Mouse (Mus musculus) gastrocnemius, adult 18-20 months (tissue): ENCODE measurements around the gene Cept1. TPM values are rescaled to one million over a fixed set of nuclear protein-coding genes. Genes with fewer than 3 reads are reported as not detected.

ENCODE experiments used
- total RNA-seq, 2 experiments: library from RNA; stranded (reverse); gene quantifications; 2 replicates each; pipeline ENCODE4 v1.2.3; 2021

The Cept1 gene
- total RNA-seq, 2 experiments from 2014 or later, result 27.6 to 30.8 TPM

Other genes starting within 250 kb of the Cept1 start
- gene Chil6, start 141.6 kb downstream of the Cept1 start, total RNA-seq, result not detected
- under 1 TPM; 0.07 to 0.24 TPM for gene Dennd2d, start 65.4 kb downstream of the Cept1 start, total RNA-seq
- gene Dram2, start within 50 bp of the Cept1 start, total RNA-seq, result 100 to 1,000 TPM in 1 of 2 experiments, 10 to 100 TPM in 1; 93.7 to 103 TPM
- gene Lrif1, start 137.2 kb upstream of the Cept1 start, total RNA-seq, result 10 to 100 TPM in 1 of 2 experiments, 1 to 10 TPM in 1; 9.4 to 10.8 TPM
- under 1 TPM; 0.50 to 0.95 TPM for gene Cd53, start 242.3 kb upstream of the Cept1 start, total RNA-seq